Mouse (Mus musculus) forebrain, postnatal 0 days (tissue): Measurements from ENCODE around the gene Osbpl2. TPM values are rescaled to one million over a fixed set of nuclear protein-coding genes. Genes with fewer than 3 reads are reported as not detected.
A peak's percentile ranks its signal among the peaks of the same experiment; 100 is the strongest.

Experiments
- ATAC-seq: fragments of 200-750 bp; cut with Nextera tagmentation; 2 replicates; pipeline ENCODE4 v1.8.0; 2017; ENCODE audit warnings: mild to moderate bottlenecking, moderate library complexity
- DNase-seq: peaks from one replicate; pipeline ENCODE4 v3.0.0-alpha.2; 2015
- H3K27ac ChIP-seq: fragments of 300-500 bp; sonication (generic); 2 replicates; pipeline ENCODE4 v1.5.1; 2014; ENCODE audit warnings: low read depth, mild to moderate bottlenecking, antibody characterized with exemption, low read length, moderate library complexity, mixed read lengths
- H3K27me3 ChIP-seq: fragments of 300-500 bp; sonication (generic); 2 replicates; pipeline ENCODE4 v1.6.1; 2014; ENCODE audit warnings: mild to moderate bottlenecking, low read length, mixed read lengths; ENCODE audit not compliant: insufficient read depth
- H3K36me3 ChIP-seq: fragments of 300-500 bp; sonication (generic); 2 replicates; pipeline ENCODE4 v1.6.1; 2014; ENCODE audit warnings: mild to moderate bottlenecking, moderate library complexity; ENCODE audit not compliant: insufficient read depth
- H3K4me1 ChIP-seq: fragments of 300-500 bp; sonication (generic); 2 replicates; pipeline ENCODE4 v1.6.1; 2014; ENCODE audit warnings: antibody characterized with exemption; ENCODE audit not compliant: insufficient read depth
- H3K4me2 ChIP-seq: fragments of 300-500 bp; sonication (generic); 2 replicates; pipeline ENCODE4 v1.6.1; 2014; ENCODE audit warnings: low read depth, mild to moderate bottlenecking, moderate library complexity
- H3K4me3 ChIP-seq: fragments of 300-500 bp; sonication (generic); 2 replicates; pipeline ENCODE4 v1.5.1; 2014; ENCODE audit warnings: low read depth, low read length, mixed read lengths
- H3K9ac ChIP-seq: fragments of 300-500 bp; sonication (generic); 2 replicates; pipeline ENCODE4 v1.6.1; 2014; ENCODE audit warnings: mild to moderate bottlenecking
- H3K9me3 ChIP-seq: fragments of 300-500 bp; sonication (generic); 2 replicates; pipeline ENCODE4 v1.6.1; 2016; ENCODE audit warnings: low read length
- CTCF ChIP-seq: sonication (generic); IDR thresholded peaks from 2 replicates; pipeline ENCODE4 v1.5.1; 2016; ENCODE audit warnings: antibody characterized with exemption, control low read depth, low read depth
- WGBS: fragments of 180-500 bp; shearing (Covaris S2); extraction: QIAGEN DNeasy Blood & Tissue Kit; methylation state at CpG from one replicate; pipeline ENCODE4 v1.1.7; 2014; 5-methylcytosine and 5-hydroxymethylcytosine counted together
- polyA plus RNA-seq: library from polyadenylated mRNA; unstranded; fragments of >200 nt; fragmentation: Nextera tagmentation; extraction: Ambion mirVana; gene quantifications from 2 replicates; pipeline ENCODE4 v1.2.1, GENCODE M21; 2015
- total RNA-seq: library from RNA; depleted of rRNA; stranded (reverse); fragments of >200 nt; gene quantifications from 2 replicates; pipeline ENCODE4 v1.2.3, GENCODE M21; 2014; rRNA removed

The Osbpl2 gene
- total RNA-seq = 63.0 and 64.2 TPM in 2 replicates
- polyA plus RNA-seq = 61.0 and 69.8 TPM in 2 replicates

GRCm38 (mm10) chr2:180118661-180119438 lies at the start of gene Osbpl2:
Gene Osbpl2 (plus strand): TSS chr2:180119306.
- H3K4me2 ChIP-seq = peak within 1 kb of the TSS; percentile 85
- peak within 1 kb of the TSS; percentile 84 for H3K4me3 ChIP-seq
- DNase-seq (peak; percentile 98), ATAC-seq (peak; percentile 97)
- no peaks in the 10 kb centered on the region for H3K9me3 ChIP-seq
- TF ChIP-seq CTCF = no peak
- under 1% methylated on average over 55 of the region's 55 CpGs for WGBS
- H3K27me3 ChIP-seq = no peaks in the 10 kb centered on the region
- peak within 1 kb of the TSS; percentile 76 for H3K27ac ChIP-seq
- H3K4me1 ChIP-seq = peaks cover 25% of the 10 kb centered on the region
- H3K36me3 ChIP-seq = 0 out of 2 replicates have a peak, but pooled peaks cover 4% of the 10 kb centered on the region
- peak within 1 kb of the TSS; percentile 84 for H3K9ac ChIP-seq

- H3K9ac ChIP-seq = peak overlapping the region; percentile 70
- peak overlapping the region; percentile 90 for H3K27ac ChIP-seq
- peaks cover 16% of the 10 kb centered on the region for H3K36me3 ChIP-seq
- no peak for TF ChIP-seq CTCF
- peak overlapping the region; percentile 63 for H3K4me2 ChIP-seq
- DNase-seq = no peak
- no peaks in the 10 kb centered on the region for H3K9me3 ChIP-seq
- 34% methylated on average over 20 of the region's 20 CpGs for WGBS
- H3K4me1 ChIP-seq = peaks cover 5% of the 10 kb centered on the region; the same call in 1 of the 2 replicates
- H3K27me3 ChIP-seq = no peaks in the 10 kb centered on the region
- peak overlapping the region; percentile 58 for H3K4me3 ChIP-seq
- peak; percentile 70 for ATAC-seq
These were observed 49.2 kb upstream of the Osbpl2 start for GRCm38 (mm10) chr2:180069770-180070480.

- TF ChIP-seq CTCF = peak; percentile 35
These were observed 48.3 kb upstream of the Osbpl2 start, which contains the start of gene Mtg2 for GRCm38 (mm10) chr2:180070481-180071453. Gene Mtg2 (plus strand): TSS chr2:180070588.

DNA sequence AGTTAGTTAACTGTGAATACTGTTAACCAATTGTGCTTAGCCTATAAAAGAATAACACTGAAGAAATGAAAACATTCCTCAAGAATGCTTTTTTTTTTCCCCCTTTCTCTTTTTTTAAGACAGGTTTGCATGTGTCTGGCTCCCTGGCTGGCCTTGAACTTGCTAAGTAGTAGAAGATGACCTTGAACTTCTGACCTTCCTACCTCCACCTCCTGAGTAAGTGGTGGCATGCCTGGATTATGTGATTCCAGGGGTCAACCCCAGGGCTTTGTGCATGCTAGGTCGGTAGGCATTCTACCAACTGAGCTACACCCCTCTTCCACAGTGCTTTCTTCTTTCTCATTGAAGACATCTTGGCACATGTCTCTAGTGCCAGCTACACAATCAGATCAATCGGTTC lies 47.4 kb upstream of the Osbpl2 start:
- Histone ChIP-seq H3K4me3 (no peak overlapping the region), H3K27me3 (no peaks in the 10 kb centered on the region), H3K36me3 (peaks cover 16% of the 10 kb centered on the region), H3K9me3 (no peaks in the 10 kb centered on the region), H3K27ac (no peak overlapping the region), H3K4me1 (peaks cover 5% of the 10 kb centered on the region; the same call in 1 of the 2 replicates), H3K9ac (no peak overlapping the region), H3K4me2 (0 out of 2 replicates have a peak overlapping the region, but pooled peaks have one; percentile 63)
- DNase-seq = no peak
- 83% methylated on average over 2 of the region's 2 CpGs for WGBS
- ATAC-seq = no peak
- TF ChIP-seq CTCF = no peak

More at GRCm38 (mm10) chr2:180070481-180071453, 48.3 kb upstream of the Osbpl2 start, which contains the start of gene Mtg2:
- ATAC-seq (peak; percentile 98), DNase-seq (peak; percentile 97)
- Histone ChIP-seq H3K4me1 (peaks cover 5% of the 10 kb centered on the region; the same call in 1 of the 2 replicates), H3K4me2 (peak within 1 kb of the TSS; percentile 63), H3K27me3 (no peaks in the 10 kb centered on the region), H3K9me3 (no peaks in the 10 kb centered on the region), H3K27ac (peak within 1 kb of the TSS; percentile 90), H3K9ac (peak within 1 kb of the TSS; percentile 70), H3K4me3 (peak within 1 kb of the TSS; percentile 58), H3K36me3 (peaks cover 16% of the 10 kb centered on the region)
- WGBS = 3% methylated on average over 58 of the region's 58 CpGs

DNA sequence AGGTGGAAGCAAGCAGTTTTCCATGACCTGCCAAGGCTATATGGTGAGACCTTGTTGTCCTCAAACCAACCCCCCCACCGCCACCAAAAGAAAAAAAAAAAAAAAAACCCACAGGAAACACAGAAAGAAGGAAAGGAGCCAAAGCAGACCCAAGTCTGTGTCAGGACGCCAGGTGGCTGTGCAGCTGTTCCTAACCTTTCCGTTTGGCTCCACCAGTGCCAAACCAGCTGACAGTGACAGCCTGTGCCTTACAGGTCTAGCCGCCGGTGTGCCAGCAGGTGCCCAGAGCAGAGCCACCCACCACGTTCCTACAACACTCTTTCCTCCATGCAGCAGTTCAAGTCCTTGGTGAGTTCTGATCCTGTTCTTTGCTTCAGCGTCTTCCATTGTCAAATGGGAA lies 46.2 kb upstream of the Osbpl2 start:
- Histone ChIP-seq H3K4me2 (no peak overlapping the region), H3K4me3 (no peak overlapping the region), H3K27me3 (no peaks in the 10 kb centered on the region), H3K36me3 (peaks cover 12% of the 10 kb centered on the region), H3K27ac (no peak overlapping the region), H3K9ac (no peak overlapping the region), H3K9me3 (no peaks in the 10 kb centered on the region), H3K4me1 (peaks cover 5% of the 10 kb centered on the region; the same call in 1 of the 2 replicates)
- no peak for TF ChIP-seq CTCF
- ATAC-seq = no peak
- DNase-seq = no peak
- WGBS = 88% methylated on average over 7 of the region's 7 CpGs

DNA sequence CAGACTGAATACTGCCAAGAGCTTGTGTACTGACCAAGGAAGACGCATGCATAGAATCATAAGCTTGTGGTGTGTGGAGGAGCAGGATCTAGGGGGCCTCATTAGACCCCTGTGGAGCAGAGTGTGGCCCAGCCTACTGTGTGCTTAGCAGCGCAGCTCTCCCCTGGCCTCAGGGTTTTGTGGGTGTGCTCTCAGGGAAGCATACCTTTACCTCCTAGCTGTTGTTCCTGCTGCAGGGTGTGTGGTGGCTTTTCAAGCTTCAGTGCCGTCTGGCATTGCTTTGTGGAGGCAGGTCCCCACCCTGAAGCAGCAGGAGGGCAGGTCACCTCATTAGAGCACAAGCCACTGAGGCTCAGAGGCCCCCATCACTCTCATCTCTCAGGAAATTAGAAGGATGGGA lies 41.5 kb upstream of the Osbpl2 start:
- Histone ChIP-seq H3K9ac (no peak overlapping the region), H3K27ac (no peak overlapping the region), H3K36me3 (peaks cover 18% of the 10 kb centered on the region), H3K9me3 (no peaks in the 10 kb centered on the region), H3K4me1 (no peaks in the 10 kb centered on the region), H3K4me2 (no peak overlapping the region), H3K4me3 (no peak overlapping the region), H3K27me3 (no peaks in the 10 kb centered on the region)
- no peak for DNase-seq
- TF ChIP-seq CTCF = no peak
- 66% methylated on average over 3 of the region's 3 CpGs for WGBS
- no peak for ATAC-seq
